In genomic region chr10:107569044-107569443, GRCm38 (mm10) we compare ENCODE assay signal across 19 mouse cellular contexts.
"Had no signal": no experiment of that assay in that cellular context is flagged by ENCODE, and none has a peak within 500 bp of the region (broad histone marks: within the 10 kb centered on the region; RNA-seq: fewer than 3 reads in every experiment).

No protein-coding gene starts in this region.

- H3K27ac ChIP-seq: midbrain, embryonic 10.5 days; midbrain, embryonic 12.5 days; neural tube, embryonic 13.5 days; neural tube, embryonic 15.5 days had no signal

- H3K36me3 ChIP-seq: midbrain, embryonic 10.5 days; midbrain, embryonic 12.5 days; neural tube, embryonic 13.5 days; neural tube, embryonic 15.5 days had no signal

- H3K4me1 ChIP-seq: midbrain, embryonic 10.5 days; midbrain, embryonic 12.5 days; neural tube, embryonic 13.5 days; neural tube, embryonic 15.5 days had no signal

- H3K9me3 ChIP-seq: midbrain, embryonic 10.5 days; midbrain, embryonic 12.5 days; neural tube, embryonic 13.5 days; neural tube, embryonic 15.5 days had no signal

- H3K4me2 ChIP-seq: lung, embryonic 14.5 days; midbrain, embryonic 12.5 days; neural tube, embryonic 13.5 days; neural tube, embryonic 15.5 days had no signal

- H3K4me3 ChIP-seq: midbrain, embryonic 10.5 days; midbrain, embryonic 12.5 days; myocyte; neural tube, embryonic 13.5 days; neural tube, embryonic 15.5 days had no signal

- H3K27me3 ChIP-seq: midbrain, embryonic 12.5 days; neural tube, embryonic 13.5 days; neural tube, embryonic 15.5 days had no signal

- DNase-seq: lung, adult 18-20 months; lung, embryonic 14.5 days; lung, postnatal 10 days; lung, postnatal 4 days; midbrain, embryonic 14.5 days; retina, postnatal 1 day; right cerebral cortex, adult 18-20 months; right cerebral cortex, postnatal 25 days; right cerebral cortex, postnatal 4 days; spleen, adult 18-20 months; thymus, adult 18-20 months; thymus, postnatal 14 days; thymus, postnatal 36 days had no signal

- H3K9ac ChIP-seq: lung, embryonic 14.5 days; midbrain, embryonic 12.5 days; neural tube, embryonic 13.5 days; neural tube, embryonic 15.5 days had no signal

- ATAC-seq: midbrain, embryonic 16.5 days had no signal
